Mouse (Mus musculus) midbrain, postnatal 0 days (tissue): ENCODE results near the gene Pkd2l1. TPM values are rescaled to one million over a fixed set of nuclear protein-coding genes. Genes with fewer than 3 reads are reported as not detected.

Experiments used
- ATAC-seq: fragments of 200-750 bp; cut with Nextera tagmentation; 2 replicates; pipeline ENCODE4 v1.8.0; 2017; ENCODE audit warnings: moderate number of reproducible peaks, mild to moderate bottlenecking, moderate TSS enrichment, moderate library complexity; ENCODE audit not compliant: low FRiP score
- DNase-seq: peaks from one replicate; pipeline ENCODE4 v3.0.0-alpha.2; 2015; ENCODE audit warnings: low spot score
- H3K27ac ChIP-seq: fragments of 300-500 bp; sonication (generic); 2 replicates; pipeline ENCODE4 v1.5.1; 2014; ENCODE audit warnings: low read depth, mild to moderate bottlenecking, low read length, mixed read lengths
- H3K27me3 ChIP-seq: fragments of 300-500 bp; sonication (generic); 2 replicates; pipeline ENCODE4 v1.6.1; 2014; ENCODE audit warnings: low read length, control low read depth, mixed read lengths; ENCODE audit not compliant: insufficient read depth
- H3K36me3 ChIP-seq: fragments of 300-500 bp; sonication (generic); 2 replicates; pipeline ENCODE4 v1.6.1; 2014; ENCODE audit warnings: low read length, control low read depth, mixed read lengths; ENCODE audit not compliant: insufficient read depth
- H3K4me1 ChIP-seq: fragments of 300-500 bp; sonication (generic); 2 replicates; pipeline ENCODE4 v1.6.1; 2014; ENCODE audit warnings: mild to moderate bottlenecking, control low read depth, antibody characterized with exemption, low read length, mixed read lengths; ENCODE audit not compliant: insufficient read depth
- H3K4me2 ChIP-seq: fragments of 300-500 bp; sonication (generic); 2 replicates; pipeline ENCODE4 v1.6.1; 2014; ENCODE audit warnings: low read depth, mild to moderate bottlenecking, low read length, mixed read lengths; ENCODE audit not compliant: poor library complexity, severe bottlenecking
- H3K4me3 ChIP-seq: fragments of 300-500 bp; sonication (generic); 2 replicates; pipeline ENCODE4 v1.5.1; 2014; ENCODE audit warnings: low read depth, mild to moderate bottlenecking, low read length, moderate library complexity
- H3K9ac ChIP-seq: fragments of 300-500 bp; sonication (generic); replicated peaks from 2 replicates; pipeline ENCODE4 v1.6.1; 2014; ENCODE audit warnings: mild to moderate bottlenecking, low read length, moderate library complexity, mixed read lengths; ENCODE audit not compliant: poor library complexity, severe bottlenecking
- H3K9me3 ChIP-seq: fragments of 300-500 bp; sonication (generic); 2 replicates; pipeline ENCODE4 v1.6.1; 2016; ENCODE audit warnings: low read length, control low read depth
- CTCF ChIP-seq: IDR thresholded peaks from 2 replicates; pipeline ENCODE4 v1.5.1; 2016; ENCODE audit warnings: antibody characterized with exemption, mild to moderate bottlenecking
- WGBS: fragments of 180-500 bp; shearing (Covaris S2); extraction: QIAGEN DNeasy Blood & Tissue Kit; methylation state at CpG from one replicate; pipeline ENCODE4 v1.1.7; 2014; 5-methylcytosine and 5-hydroxymethylcytosine counted together
- polyA plus RNA-seq: library from polyadenylated mRNA; unstranded; fragments of >200 nt; fragmentation: Nextera tagmentation; extraction: Ambion mirVana; gene quantifications from 2 replicates; pipeline ENCODE4 v1.2.1, GENCODE M21; 2015
- total RNA-seq: library from RNA; depleted of rRNA; stranded (reverse); fragments of >200 nt; gene quantifications from 2 replicates; pipeline ENCODE4 v1.2.3, GENCODE M21; 2014

Gene Pkd2l1
- total and polyA plus RNA-seq, 2 experiments from 2014 or later: 0.07 to 0.27 TPM

DNA sequence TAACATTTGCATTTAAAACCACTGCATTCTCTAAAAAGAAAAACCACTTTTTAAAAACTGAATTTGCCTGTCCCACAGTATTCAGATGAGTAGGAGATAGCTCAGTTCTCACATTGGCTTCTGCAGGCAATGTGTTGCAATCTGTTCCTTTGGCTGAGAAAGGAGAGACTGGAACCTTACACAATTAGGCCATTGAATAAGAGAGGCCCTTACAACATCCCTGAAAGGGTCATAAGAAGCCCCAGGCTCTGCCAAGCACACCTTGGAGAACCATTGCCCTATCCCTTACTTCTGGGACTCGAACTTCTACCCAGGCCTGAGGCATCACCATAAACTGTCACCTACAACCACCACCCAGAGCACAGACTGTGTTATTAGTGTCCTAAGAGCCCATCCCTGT, 11.7 kb downstream of the Pkd2l1 start:
- no peak for TF ChIP-seq CTCF
- Histone ChIP-seq H3K27ac (no peak overlapping the region), H3K4me3 (no peak overlapping the region), H3K9me3 (no peaks in the 10 kb centered on the region), H3K4me2 (no peak overlapping the region), H3K9ac (no peak overlapping the region), H3K36me3 (no peaks in the 10 kb centered on the region), H3K27me3 (no peaks in the 10 kb centered on the region), H3K4me1 (no peaks in the 10 kb centered on the region)
- ATAC-seq (no peak), DNase-seq (no peak)
- WGBS: 73% methylated on average over 1 of the region's 1 CpGs

DNA sequence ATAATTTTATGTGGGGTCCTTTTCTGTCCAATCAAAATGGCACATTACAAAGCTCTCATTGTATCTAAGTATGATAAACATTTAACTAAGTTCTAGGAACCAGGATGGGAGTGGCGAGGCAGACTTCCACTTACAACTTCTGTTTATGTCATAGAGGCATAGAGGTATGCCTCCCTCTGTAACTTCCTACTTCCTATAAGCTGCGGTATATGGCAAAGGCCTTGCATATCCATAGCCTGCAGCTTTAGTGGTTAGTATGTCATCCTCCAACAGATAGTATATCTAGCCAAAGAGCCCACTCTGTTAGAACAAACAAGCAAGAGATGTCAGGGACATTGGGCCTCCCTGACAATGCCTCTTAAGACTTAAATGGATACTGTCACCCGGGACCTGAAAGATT, 15.5 kb downstream of the Pkd2l1 start:
- no peaks in the 10 kb centered on the region for H3K9me3 ChIP-seq
- H3K4me1 ChIP-seq: no peaks in the 10 kb centered on the region
- no peak overlapping the region for H3K4me3 ChIP-seq
- WGBS: 84% methylated on average over 3 of the region's 3 CpGs
- TF ChIP-seq CTCF: no peak
- H3K36me3 ChIP-seq: no peaks in the 10 kb centered on the region
- DNase-seq: no peak
- H3K27ac ChIP-seq: no peak overlapping the region
- H3K27me3 ChIP-seq: no peaks in the 10 kb centered on the region
- H3K4me2 ChIP-seq: no peak overlapping the region
- H3K9ac ChIP-seq: no peak overlapping the region
- ATAC-seq: no peak

GRCm38 (mm10) chr19:44174835-44175234, 17.4 kb downstream of the Pkd2l1 start:
- 70% methylated on average over 8 of the region's 8 CpGs for WGBS

DNA sequence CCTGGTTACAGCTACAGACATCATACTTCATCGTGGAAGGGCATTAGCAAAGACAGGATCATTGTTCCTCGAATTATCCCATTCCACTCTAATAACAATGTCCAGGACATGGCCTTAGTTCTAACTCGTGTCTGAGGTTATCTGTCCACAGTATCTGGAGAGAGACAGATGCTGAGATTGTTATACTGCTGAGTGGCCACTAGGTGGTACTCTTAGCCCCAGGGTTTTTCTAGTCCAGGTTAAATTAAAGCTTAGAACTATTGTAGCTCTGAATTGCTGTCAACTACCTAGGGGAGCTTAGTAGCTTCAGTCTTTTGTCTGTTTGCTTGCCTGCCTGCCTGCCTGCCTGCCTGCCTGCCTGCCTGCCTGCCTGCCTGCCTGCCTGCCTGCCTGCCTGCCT, 30.7 kb downstream of the Pkd2l1 start:
- 16% methylated on average over 3 of the region's 3 CpGs for WGBS
- Histone ChIP-seq H3K36me3 (no peaks in the 10 kb centered on the region), H3K4me3 (no peak overlapping the region), H3K9ac (no peak overlapping the region), H3K4me2 (no peak overlapping the region), H3K4me1 (no peaks in the 10 kb centered on the region), H3K27ac (no peak overlapping the region), H3K27me3 (no peaks in the 10 kb centered on the region), H3K9me3 (no peaks in the 10 kb centered on the region)
- TF ChIP-seq CTCF: peak; percentile 76
- ATAC-seq (no peak), DNase-seq (peak; percentile 42)

More at GRCm38 (mm10) chr19:44174835-44175234, 17.4 kb downstream of the Pkd2l1 start:
- Histone ChIP-seq H3K4me1 (no peaks in the 10 kb centered on the region), H3K27me3 (no peaks in the 10 kb centered on the region), H3K27ac (no peak overlapping the region), H3K9me3 (no peaks in the 10 kb centered on the region), H3K36me3 (no peaks in the 10 kb centered on the region), H3K4me3 (no peak overlapping the region), H3K9ac (no peak overlapping the region), H3K4me2 (no peak overlapping the region)
- no peak for ATAC-seq
- TF ChIP-seq CTCF: no peak
- DNase-seq: no peak

- TF ChIP-seq CTCF: no peak
- H3K4me2 ChIP-seq: no peak overlapping the region
- no peak for DNase-seq
- no peak for ATAC-seq
- H3K36me3 ChIP-seq: no peaks in the 10 kb centered on the region
- no peak overlapping the region for H3K9ac ChIP-seq
- no peaks in the 10 kb centered on the region for H3K9me3 ChIP-seq
- no peak overlapping the region for H3K4me3 ChIP-seq
- no peaks in the 10 kb centered on the region for H3K4me1 ChIP-seq
- WGBS: 86% methylated on average over 3 of the region's 3 CpGs
- no peak overlapping the region for H3K27ac ChIP-seq
- H3K27me3 ChIP-seq: no peaks in the 10 kb centered on the region
Measured at GRCm38 (mm10) chr19:44159386-44159785, 32.9 kb downstream of the Pkd2l1 start.

GRCm38 (mm10) chr19:44157005-44157404, 35.2 kb downstream of the Pkd2l1 start:
- WGBS: 95% methylated on average over 10 of the region's 10 CpGs
- Histone ChIP-seq H3K36me3 (no peaks in the 10 kb centered on the region), H3K4me1 (no peaks in the 10 kb centered on the region), H3K27me3 (no peaks in the 10 kb centered on the region; the same call in 1 of the 2 replicates), H3K9ac (no peak overlapping the region), H3K27ac (no peak overlapping the region), H3K9me3 (no peaks in the 10 kb centered on the region), H3K4me3 (no peak overlapping the region), H3K4me2 (no peak overlapping the region)
- no peak for ATAC-seq
- no peak for TF ChIP-seq CTCF
- DNase-seq: no peak
